Mouse (Mus musculus) MEL (cell line): ENCODE results near the gene Zdhhc13. TPM values are rescaled to one million over a fixed set of nuclear protein-coding genes. Genes with fewer than 3 reads are reported as not detected.

ENCODE experiments used
- DNase-seq: peaks from one replicate; pipeline ENCODE4 v3.0.0; 2011; ENCODE audit warnings: low read depth, low spot score
- H3K27ac ChIP-seq: 2 replicates; pipeline ENCODE4 v1.5.1; 2012; ENCODE audit warnings: low read depth, mild to moderate bottlenecking, control low read depth, low read length, moderate library complexity; ENCODE audit not compliant: control insufficient read depth
- H3K27me3 ChIP-seq, 2 experiments: fragments of 150-350 bp in 1 of 2; sonication (generic) in 1 of 2; 2 replicates each; pipeline ENCODE4 v1.6.1; 2012; ENCODE audit warnings: low read length in 2 of 2, mild to moderate bottlenecking in 2 of 2, improper control_type of control experiment in 1 of 2, moderate library complexity in 1 of 2; ENCODE audit not compliant: insufficient read depth in 2 of 2, control insufficient read depth in 1 of 2
- H3K36me3 ChIP-seq, 2 experiments: 2 replicates each; pipeline ENCODE4 v1.6.1; 2012 to 2014; ENCODE audit warnings: low read length in 2 of 2, improper control_type of control experiment in 1 of 2, inconsistent platforms in 1 of 2, mild to moderate bottlenecking in 1 of 2; ENCODE audit not compliant: insufficient read depth in 2 of 2, control insufficient read depth in 1 of 2
- H3K4me1 ChIP-seq, 2 experiments: fragments of 150-350 bp in 1 of 2; sonication (generic) in 1 of 2; 2 replicates each; pipeline ENCODE4 v1.6.1; 2012; ENCODE audit warnings: low read length in 2 of 2, improper control_type of control experiment in 1 of 2, mild to moderate bottlenecking in 1 of 2; ENCODE audit not compliant: insufficient read depth in 2 of 2, control insufficient read depth in 1 of 2
- H3K4me3 ChIP-seq, 2 experiments: fragments of 150-350 bp in 1 of 2; sonication (generic) in 1 of 2; 2 replicates each; pipeline ENCODE4 v1.5.1; 2012; ENCODE audit warnings: low read depth in 2 of 2, low read length in 2 of 2, mild to moderate bottlenecking in 2 of 2, moderate library complexity in 2 of 2, control low read depth in 1 of 2, improper control_type of control experiment in 1 of 2; ENCODE audit not compliant: control insufficient read depth in 1 of 2, insufficient read depth in 1 of 2
- H3K79me2 ChIP-seq: 2 replicates; pipeline ENCODE4 v1.6.1; 2012; ENCODE audit warnings: mild to moderate bottlenecking, low read length, moderate library complexity; ENCODE audit not compliant: control insufficient read depth, poor library complexity, insufficient read depth
- H3K9ac ChIP-seq: 2 replicates; pipeline ENCODE4 v1.6.1; 2012; ENCODE audit warnings: low read depth, mild to moderate bottlenecking, control low read depth, low read length, moderate library complexity; ENCODE audit not compliant: control insufficient read depth, poor library complexity, severe bottlenecking
- H3K9me3 ChIP-seq: fragments of 150-350 bp; sonication (generic); replicated peaks from 2 replicates; pipeline ENCODE4 v1.6.1; 2012; ENCODE audit warnings: mild to moderate bottlenecking, low read length, improper control_type of control experiment, moderate library complexity; ENCODE audit not compliant: insufficient read depth
- CTCF ChIP-seq, 3 experiments: IDR thresholded peaks in 2 of 3; conservative IDR thresholded peaks in 1 of 3; 2 replicates each; pipeline ENCODE4 v1.5.1; 2011 to 2012; ENCODE audit warnings: low read length in 3 of 3, low read depth in 2 of 3, mild to moderate bottlenecking in 2 of 3, improper control_type of control experiment in 1 of 3, inconsistent platforms in 1 of 3, mixed read lengths in 1 of 3, moderate library complexity in 1 of 3; ENCODE audit not compliant: control insufficient read depth in 1 of 3, insufficient read depth in 1 of 3, poor library complexity in 1 of 3, severe bottlenecking in 1 of 3
- ELF1 ChIP-seq: IDR thresholded peaks from 2 replicates; pipeline ENCODE4 v1.6.1; 2014; ENCODE audit warnings: low read depth, mild to moderate bottlenecking, inconsistent platforms, low read length, improper control_type of control experiment, moderate library complexity
- EP300 ChIP-seq, 2 experiments: IDR thresholded peaks; 2 replicates each; pipeline ENCODE4 v1.6.1; 2011; ENCODE audit warnings: improper control_type of control experiment in 2 of 2, low read length in 2 of 2, low read depth in 1 of 2, mild to moderate bottlenecking in 1 of 2
- ETS1 ChIP-seq: IDR thresholded peaks from 2 replicates; pipeline ENCODE4 v1.6.1; 2012; ENCODE audit warnings: low read depth, mild to moderate bottlenecking, inconsistent platforms, low read length, improper control_type of control experiment, moderate library complexity
- KAT2A ChIP-seq: conservative IDR thresholded peaks from 2 replicates; pipeline ENCODE4 v1.6.1; 2012; ENCODE audit warnings: low read depth, low read length, improper control_type of control experiment, inconsistent platforms
- MAX ChIP-seq: IDR thresholded peaks from 2 replicates; pipeline ENCODE4 v1.6.1; 2011; ENCODE audit warnings: low read length, improper control_type of control experiment
- MAZ ChIP-seq: IDR thresholded peaks from 2 replicates; pipeline ENCODE4 v1.6.1; 2012; ENCODE audit warnings: low read depth, mild to moderate bottlenecking, inconsistent platforms, low read length, improper control_type of control experiment
- MXI1 ChIP-seq: IDR thresholded peaks from 2 replicates; pipeline ENCODE4 v1.6.1; 2011; ENCODE audit warnings: mild to moderate bottlenecking, low read depth, low read length, improper control_type of control experiment
- MYB ChIP-seq: IDR thresholded peaks from 2 replicates; pipeline ENCODE4 v1.6.1; 2011; ENCODE audit warnings: mild to moderate bottlenecking, low read depth, low read length, improper control_type of control experiment
- MYC ChIP-seq: IDR thresholded peaks from 2 replicates; pipeline ENCODE4 v1.6.1; 2011; ENCODE audit warnings: low read depth, mild to moderate bottlenecking, low read length, improper control_type of control experiment, moderate library complexity
- RAD21 ChIP-seq: IDR thresholded peaks from 2 replicates; pipeline ENCODE4 v1.6.1; 2011; ENCODE audit warnings: mild to moderate bottlenecking, low read depth, low read length, improper control_type of control experiment
- RCOR1 ChIP-seq: IDR thresholded peaks from 2 replicates; pipeline ENCODE4 v1.6.1; 2012; ENCODE audit warnings: low read depth, mild to moderate bottlenecking, inconsistent platforms, low read length, improper control_type of control experiment
- TAL1 ChIP-seq: IDR thresholded peaks from 2 replicates; pipeline ENCODE4 v1.6.1; 2012; ENCODE audit warnings: mild to moderate bottlenecking, inconsistent platforms, low read length, moderate library complexity, mixed read lengths
- TBP ChIP-seq: IDR thresholded peaks from 2 replicates; pipeline ENCODE4 v1.8.0; 2011; ENCODE audit warnings: low read depth, low read length, improper control_type of control experiment
- USF2 ChIP-seq, 2 experiments: IDR thresholded peaks; 2 replicates each; pipeline ENCODE4 v1.6.1; 2011 to 2012; ENCODE audit warnings: improper control_type of control experiment in 2 of 2, low read length in 2 of 2, borderline replicate concordance in 1 of 2, inconsistent platforms in 1 of 2, low read depth in 1 of 2, mild to moderate bottlenecking in 1 of 2; ENCODE audit not compliant: insufficient read depth in 1 of 2
- ZC3H11A ChIP-seq: IDR thresholded peaks from 2 replicates; pipeline ENCODE4 v1.6.1; 2012; ENCODE audit warnings: low read depth, mild to moderate bottlenecking, inconsistent platforms, low read length, improper control_type of control experiment
- ZMIZ1 ChIP-seq: IDR thresholded peaks from 2 replicates; pipeline ENCODE4 v1.6.1; 2012; ENCODE audit warnings: low read depth, mild to moderate bottlenecking, inconsistent platforms, low read length, improper control_type of control experiment, moderate library complexity
- ZNF384 ChIP-seq: IDR thresholded peaks from 2 replicates; pipeline ENCODE4 v1.6.1; 2012; ENCODE audit warnings: low read depth, mild to moderate bottlenecking, inconsistent platforms, low read length, improper control_type of control experiment
- polyA plus RNA-seq, 2 experiments: library from polyadenylated mRNA; stranded (reverse) in 1 of 2; unstranded in 1 of 2; fragments of >175 nt in 1 of 2; fragments of >200 nt in 1 of 2; gene quantifications; 2 replicates each; pipeline versions ENCODE4 v1.2.1 to v1.2.4; 2012; ENCODE audit warnings: low replicate concordance in 2 of 2, low read depth in 1 of 2; ENCODE audit not compliant: insufficient read length in 2 of 2, insufficient read depth in 1 of 2, missing spikeins in 1 of 2
- total RNA-seq: library from RNA; depleted of rRNA; stranded (reverse); fragments of 300-350 nt; gene quantifications from 2 replicates; pipeline ENCODE4 v1.2.3, GENCODE M21; 2012

Gene Zdhhc13
- total and polyA plus RNA-seq, 3 experiments = 32.8 to 46.1 TPM; not detected in 1

DNA sequence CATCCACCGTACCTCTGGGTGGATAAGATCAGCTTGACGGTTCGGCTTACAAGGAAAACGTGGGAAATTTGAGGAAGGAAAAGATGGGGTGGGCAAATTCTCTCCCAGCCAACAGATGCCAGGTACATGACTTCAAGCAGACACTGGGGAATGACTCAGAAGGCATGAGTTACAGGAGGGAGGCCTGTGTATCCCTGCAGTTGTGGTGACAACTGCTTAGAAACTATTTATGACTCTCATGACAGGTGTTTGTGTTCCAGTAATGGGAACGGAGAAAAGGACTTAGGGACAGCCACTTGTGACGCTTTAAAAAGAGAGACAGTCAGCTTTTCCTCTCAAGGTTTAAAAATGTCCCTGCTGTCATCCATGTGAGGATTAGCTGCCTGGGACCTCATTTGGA lies 81.3 kb downstream of the Zdhhc13 start:
- Histone ChIP-seq H3K9ac (no peak overlapping the region), H3K79me2 (no peaks in the 10 kb centered on the region; the same call in 1 of the 2 replicates), H3K27me3 (no peaks in the 10 kb centered on the region), H3K4me3 (no peak overlapping the region), H3K36me3 (peaks cover 14 to 29% of the 10 kb centered on the region in 2 experiments), H3K27ac (no peak overlapping the region), H3K4me1 (peaks cover 10 to 13% of the 10 kb centered on the region in 2 experiments), H3K9me3 (no peaks in the 10 kb centered on the region)
- no peak for DNase-seq
- no peak for TF ChIP-seq MXI1
- no peak for TF ChIP-seq MAX
- no peak for TF ChIP-seq CTCF (IDR thresholded peaks at IDR 0.05 in 2 of 3, conservative IDR thresholded peaks at IDR 0.05 in 1 of 3; ENCODE audit: control insufficient read depth in 1 of 3, insufficient read depth in 1 of 3, low read depth in 2 of 3, low read length in 3 of 3, poor library complexity in 1 of 3, severe bottlenecking in 1 of 3)
- no peak for TF ChIP-seq TBP
- TF ChIP-seq ELF1 = no peak
- no peak for TF ChIP-seq RCOR1
- TF ChIP-seq ZC3H11A = no peak
- TF ChIP-seq USF2 (IDR thresholded peaks at IDR 0.05; ENCODE audit: borderline replicate concordance in 1 of 2, insufficient read depth in 1 of 2, low read depth in 1 of 2, low read length in 2 of 2) = no peak
- TF ChIP-seq EP300 (IDR thresholded peaks at IDR 0.05; ENCODE audit: low read depth in 1 of 2, low read length in 2 of 2) = no peak
- TF ChIP-seq MYC = no peak
- TF ChIP-seq KAT2A = no peak
- no peak for TF ChIP-seq ETS1
- TF ChIP-seq MAZ = no peak
- TF ChIP-seq ZMIZ1 = no peak
- TF ChIP-seq ZNF384 = no peak
- TF ChIP-seq TAL1 = no peak
- no peak for TF ChIP-seq MYB
- TF ChIP-seq RAD21 = no peak

DNA sequence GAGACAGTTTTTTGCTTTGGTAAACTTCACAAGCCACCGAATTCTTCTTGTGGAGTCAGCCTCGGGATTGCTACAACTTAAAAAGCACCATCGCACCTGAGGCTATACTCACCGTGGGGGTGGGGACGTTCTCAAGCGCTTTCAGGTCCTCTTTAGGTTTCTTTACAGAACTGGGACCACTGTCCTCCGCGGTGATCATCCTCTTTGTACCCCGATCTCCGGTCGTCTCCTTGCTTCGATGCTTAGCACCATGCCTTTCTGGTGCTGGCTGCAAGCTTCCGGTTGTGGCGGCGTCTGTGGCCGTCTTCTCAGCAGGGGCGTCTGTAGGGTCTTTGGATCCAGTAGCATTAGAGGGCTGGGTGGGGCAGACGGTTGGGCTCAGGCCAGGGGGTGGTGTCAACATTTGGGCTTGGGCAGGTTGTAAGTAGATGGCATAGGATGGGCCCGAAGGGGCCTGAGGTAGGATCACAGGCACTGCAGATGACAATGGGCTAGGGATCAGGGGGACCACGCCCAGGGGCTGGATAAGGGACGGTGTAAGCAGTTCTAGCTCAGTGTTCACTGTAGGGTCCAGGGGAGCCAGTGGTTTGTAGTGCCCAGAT lies 81.9 kb downstream of the Zdhhc13 start:
- no peaks in the 10 kb centered on the region; the same call in 1 of the 2 replicates for H3K79me2 ChIP-seq
- no peak for TF ChIP-seq RAD21
- no peaks in the 10 kb centered on the region for H3K9me3 ChIP-seq
- no peak overlapping the region for H3K9ac ChIP-seq
- H3K4me1 ChIP-seq = peaks cover 5 to 8% of the 10 kb centered on the region in 2 experiments
- H3K27ac ChIP-seq = no peak overlapping the region
- no peak overlapping the region for H3K4me3 ChIP-seq
- DNase-seq = no peak
- no peaks in the 10 kb centered on the region for H3K27me3 ChIP-seq
- H3K36me3 ChIP-seq = peaks cover 9 to 32% of the 10 kb centered on the region in 2 experiments
